Mouse (Mus musculus) hindbrain, embryonic 13.5 days (tissue): Measurements from ENCODE around the gene Syna. TPM values are rescaled to one million over a fixed set of nuclear protein-coding genes. Genes with fewer than 3 reads are reported as not detected.

Source experiments
- ATAC-seq: fragments of 200-750 bp; cut with Nextera tagmentation; 2 replicates; pipeline ENCODE4 v1.8.0; 2017; ENCODE audit warnings: moderate TSS enrichment; ENCODE audit not compliant: low FRiP score
- H3K27ac ChIP-seq: fragments of 300-500 bp; sonication (generic); 2 replicates; pipeline ENCODE4 v1.5.1; 2015; ENCODE audit warnings: inconsistent platforms, mild to moderate bottlenecking, moderate library complexity
- H3K27me3 ChIP-seq: fragments of 300-500 bp; sonication (generic); 2 replicates; pipeline ENCODE4 v1.6.1; 2015; ENCODE audit warnings: mild to moderate bottlenecking, inconsistent platforms
- H3K36me3 ChIP-seq: fragments of 300-500 bp; sonication (generic); 2 replicates; pipeline ENCODE4 v1.6.1; 2015; ENCODE audit warnings: mild to moderate bottlenecking, inconsistent platforms
- H3K4me1 ChIP-seq: fragments of 300-500 bp; sonication (generic); replicated peaks from 2 replicates; pipeline ENCODE4 v1.6.1; 2015; ENCODE audit warnings: inconsistent platforms
- H3K4me2 ChIP-seq: fragments of 300-500 bp; sonication (generic); 2 replicates; pipeline ENCODE4 v1.6.1; 2015; ENCODE audit warnings: inconsistent platforms, mild to moderate bottlenecking, moderate library complexity
- H3K4me3 ChIP-seq: fragments of 300-500 bp; sonication (generic); 2 replicates; pipeline ENCODE4 v1.5.1; 2015; ENCODE audit warnings: mild to moderate bottlenecking, inconsistent platforms
- H3K9ac ChIP-seq: fragments of 300-500 bp; sonication (generic); 2 replicates; pipeline ENCODE4 v1.6.1; 2015; ENCODE audit warnings: mild to moderate bottlenecking, inconsistent platforms
- H3K9me3 ChIP-seq: fragments of 300-500 bp; sonication (generic); 2 replicates; pipeline ENCODE4 v1.6.1; 2016; ENCODE audit warnings: inconsistent platforms
- WGBS: fragments of 180-500 bp; shearing (Covaris S2); methylation state at CpG from one replicate; pipeline ENCODE4 v1.1.7; 2015; 5-methylcytosine and 5-hydroxymethylcytosine counted together
- microRNA-seq: library from miRNA; unstranded; fragments of <30 nt; microRNA quantifications from one replicate; pipeline ENCODE4, GENCODE M21; 2016
- polyA plus RNA-seq: library from polyadenylated mRNA; unstranded; fragments of >200 nt; fragmentation: Nextera tagmentation; extraction: Ambion mirVana; gene quantifications from 2 replicates; pipeline ENCODE4 v1.2.1, GENCODE M21; 2015

Gene Syna
- polyA plus RNA-seq, 1 experiment from 2014 or later, result 0.42 TPM

DNA sequence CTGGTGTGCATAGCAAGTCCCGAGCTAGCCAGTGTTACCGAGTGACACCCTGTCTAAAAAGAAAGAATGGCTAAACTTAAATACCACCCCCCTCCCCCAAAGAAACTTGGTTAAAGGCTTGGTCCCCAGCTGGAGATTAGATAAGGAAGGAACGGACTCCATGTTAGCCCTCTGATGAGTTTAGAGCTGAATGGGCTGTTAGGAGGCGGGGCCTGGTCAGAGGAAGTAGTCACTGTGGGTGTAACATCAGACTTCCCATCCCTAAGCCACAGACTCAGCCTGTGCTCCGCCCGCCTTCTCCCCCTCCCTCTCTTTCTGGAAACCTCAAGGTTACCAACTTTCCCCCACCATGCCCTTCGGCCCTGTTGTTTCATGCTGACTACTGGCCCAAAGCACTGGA is 38.2 kb downstream of the Syna start:
- peaks cover 85% of the 10 kb centered on the region for H3K36me3 ChIP-seq
- no peak overlapping the region for H3K9ac ChIP-seq
- 0 out of 2 replicates have a peak, but pooled peaks cover 7% of the 10 kb centered on the region for H3K4me1 ChIP-seq
- H3K4me3 ChIP-seq, result no peak overlapping the region
- H3K27me3 ChIP-seq, result no peaks in the 10 kb centered on the region
- H3K27ac ChIP-seq, result no peak overlapping the region
- no peak overlapping the region for H3K4me2 ChIP-seq
- H3K9me3 ChIP-seq, result no peaks in the 10 kb centered on the region
- 93% methylated on average over 7 of the region's 7 CpGs for WGBS
- ATAC-seq, result no peak

- H3K27me3 ChIP-seq, result no peaks in the 10 kb centered on the region
- no peak overlapping the region for H3K4me3 ChIP-seq
- no peaks in the 10 kb centered on the region for H3K9me3 ChIP-seq
- no peak overlapping the region for H3K4me2 ChIP-seq
- WGBS, result 54% methylated on average over 2 of the region's 2 CpGs
- H3K36me3 ChIP-seq, result peaks cover 86% of the 10 kb centered on the region
- ATAC-seq, result no peak
- H3K9ac ChIP-seq, result no peak overlapping the region
- H3K4me1 ChIP-seq, result 0 out of 2 replicates have a peak, but pooled peaks cover 7% of the 10 kb centered on the region
- no peak overlapping the region for H3K27ac ChIP-seq
These were observed 38.8 kb downstream of the Syna start for GRCm38 (mm10) chr5:134521131-134521530.

- ATAC-seq, result no peak
- H3K4me2 ChIP-seq, result no peak overlapping the region
- H3K27me3 ChIP-seq, result no peaks in the 10 kb centered on the region
- no peak overlapping the region for H3K4me3 ChIP-seq
- H3K9me3 ChIP-seq, result no peaks in the 10 kb centered on the region
- 0 out of 2 replicates have a peak, but pooled peaks cover 7% of the 10 kb centered on the region for H3K4me1 ChIP-seq
- no peak overlapping the region for H3K9ac ChIP-seq
- no peak overlapping the region for H3K27ac ChIP-seq
- peaks cover 90% of the 10 kb centered on the region for H3K36me3 ChIP-seq
- WGBS, result 95% methylated on average over 4 of the region's 4 CpGs
These were observed 39.9 kb downstream of the Syna start for GRCm38 (mm10) chr5:134520120-134520519.

GRCm38 (mm10) chr5:134519471-134519870 is 40.5 kb downstream of the Syna start:
- WGBS, result 96% methylated on average over 5 of the region's 5 CpGs
- Histone ChIP-seq H3K4me3 (no peak overlapping the region), H3K27ac (no peak overlapping the region), H3K9me3 (no peaks in the 10 kb centered on the region), H3K4me2 (no peak overlapping the region), H3K36me3 (peaks cover 93% of the 10 kb centered on the region), H3K4me1 (0 out of 2 replicates have a peak, but pooled peaks cover 7% of the 10 kb centered on the region), H3K9ac (no peak overlapping the region), H3K27me3 (no peaks in the 10 kb centered on the region)
- ATAC-seq, result no peak

DNA sequence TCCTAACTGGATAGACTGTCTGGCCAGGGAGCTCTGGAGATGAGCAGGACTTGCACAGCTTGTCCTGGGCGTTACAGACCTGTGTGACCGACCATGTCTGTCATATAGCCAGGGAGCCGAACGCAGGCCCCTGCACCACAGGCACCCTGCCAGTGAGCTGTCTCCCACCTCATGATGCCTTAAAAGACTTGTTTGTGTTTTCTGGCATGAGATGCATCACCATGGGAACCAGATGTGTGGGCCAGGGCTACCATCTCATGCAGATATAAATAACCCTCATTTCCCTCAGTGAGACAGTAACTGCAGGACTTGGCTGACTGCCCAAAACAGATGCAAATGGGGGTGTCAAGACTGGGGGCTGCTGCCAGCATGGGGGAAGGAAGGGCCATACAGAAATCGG is 47.9 kb downstream of the Syna start:
- Histone ChIP-seq H3K4me2 (no peak overlapping the region), H3K27me3 (no peaks in the 10 kb centered on the region)

DNA sequence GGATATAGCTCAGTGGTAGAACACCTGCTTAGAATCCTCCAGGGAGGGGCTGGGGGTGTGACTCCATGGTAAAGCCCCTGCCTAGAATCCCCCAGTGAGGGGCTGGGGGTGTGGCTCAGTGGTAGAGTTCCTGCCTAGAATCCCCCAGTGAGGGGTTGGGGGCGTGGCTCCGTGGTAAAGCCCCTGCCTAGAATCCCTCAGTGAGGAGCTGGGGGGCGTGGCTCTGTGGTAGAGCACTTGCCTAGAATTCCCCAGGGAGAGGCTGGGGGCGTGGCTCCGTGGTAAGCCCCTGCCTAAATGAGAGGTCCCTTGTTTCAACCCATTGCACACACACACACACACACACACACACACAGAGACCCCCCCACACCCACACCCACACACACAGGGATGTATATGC is 49.7 kb downstream of the Syna start:
- no peaks in the 10 kb centered on the region for H3K9me3 ChIP-seq
- ATAC-seq, result no peak
- H3K4me2 ChIP-seq, result no peak overlapping the region
- no peaks in the 10 kb centered on the region for H3K27me3 ChIP-seq
- no peak overlapping the region for H3K27ac ChIP-seq
- H3K36me3 ChIP-seq, result peaks cover 93% of the 10 kb centered on the region
- 94% methylated on average over 5 of the region's 5 CpGs for WGBS
- H3K9ac ChIP-seq, result no peak overlapping the region
- H3K4me3 ChIP-seq, result no peak overlapping the region
- peaks cover 21% of the 10 kb centered on the region for H3K4me1 ChIP-seq

More for the DNA sequence above, 47.9 kb downstream of the Syna start:
- WGBS, result 49% methylated on average over 5 of the region's 5 CpGs
- Histone ChIP-seq H3K36me3 (peaks cover 96% of the 10 kb centered on the region), H3K9ac (no peak overlapping the region), H3K9me3 (no peaks in the 10 kb centered on the region), H3K4me3 (no peak overlapping the region), H3K4me1 (peaks cover 17% of the 10 kb centered on the region), H3K27ac (peak overlapping the region; percentile 73)
- peak; percentile 73 for ATAC-seq

DNA sequence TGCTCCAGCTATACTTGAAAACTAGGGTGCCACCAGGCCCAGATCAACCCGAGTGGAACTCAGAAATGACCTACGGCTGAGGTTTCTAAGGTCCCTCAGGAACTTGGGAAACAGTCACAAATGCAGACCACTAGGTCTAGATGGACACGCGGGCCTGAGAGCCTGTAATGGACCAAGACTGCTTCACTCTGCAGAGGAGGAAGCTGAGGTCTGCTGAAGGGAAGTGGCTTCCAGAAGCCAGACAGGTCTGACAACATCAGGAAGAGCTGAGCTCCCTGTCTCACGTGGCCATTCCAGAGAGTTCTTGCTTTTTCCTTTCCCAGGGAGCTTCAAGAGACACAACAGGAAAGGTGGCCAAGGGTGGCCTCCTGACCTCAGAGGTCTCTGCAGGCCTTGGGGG is 51.0 kb downstream of the Syna start:
- 85% methylated on average over 5 of the region's 5 CpGs for WGBS
- no peak overlapping the region for H3K4me2 ChIP-seq

More for the DNA sequence above, 51.0 kb downstream of the Syna start:
- no peaks in the 10 kb centered on the region for H3K9me3 ChIP-seq
- H3K27me3 ChIP-seq, result no peaks in the 10 kb centered on the region
- no peak for ATAC-seq
- no peak overlapping the region for H3K27ac ChIP-seq
- H3K4me1 ChIP-seq, result peaks cover 29% of the 10 kb centered on the region
- no peak overlapping the region for H3K4me3 ChIP-seq
- peaks cover 93% of the 10 kb centered on the region for H3K36me3 ChIP-seq
- no peak overlapping the region for H3K9ac ChIP-seq

Small RNA genes within 50 kb of the gene (microRNA-seq; reads per million reads assigned to microRNA genes)
- not detected for gene Mir7228

Other genes starting within 250 kb of the Syna start
- gene Gtf2i, start 245.4 kb downstream of the Syna start, polyA plus RNA-seq, result 173 TPM in 2 replicates
- 74.5 and 76.0 TPM in 2 replicates for gene Gtf2ird1, start 103.5 kb downstream of the Syna start, polyA plus RNA-seq
- 14.4 and 15.1 TPM in 2 replicates for gene Clip2, start 7.7 kb downstream of the Syna start, polyA plus RNA-seq
- 192 and 194 TPM in 2 replicates for gene Rfc2, start 21.2 kb upstream of the Syna start, polyA plus RNA-seq
- gene Lat2, start 54.9 kb upstream of the Syna start, polyA plus RNA-seq, result 5.7 and 6.0 TPM in 2 replicates
- 336 and 347 TPM in 2 replicates for gene Eif4h, start 79.3 kb upstream of the Syna start, polyA plus RNA-seq
- gene Limk1, start 128.4 kb upstream of the Syna start, polyA plus RNA-seq, result 21.6 and 23.4 TPM in 2 replicates
- gene Eln, start 187.2 kb upstream of the Syna start, polyA plus RNA-seq, result 5.7 and 7.8 TPM in 2 replicates